Mouse (Mus musculus) embryo, embryonic 9.5 days (tissue): Measurements from ENCODE around the gene Zfp839.

Experiments
- DNase-seq: peaks from one replicate; pipeline ENCODE4 v3.0.0-alpha.2; 2017; ENCODE audit errors: extremely low spot score

Zfp839 gene

DNA sequence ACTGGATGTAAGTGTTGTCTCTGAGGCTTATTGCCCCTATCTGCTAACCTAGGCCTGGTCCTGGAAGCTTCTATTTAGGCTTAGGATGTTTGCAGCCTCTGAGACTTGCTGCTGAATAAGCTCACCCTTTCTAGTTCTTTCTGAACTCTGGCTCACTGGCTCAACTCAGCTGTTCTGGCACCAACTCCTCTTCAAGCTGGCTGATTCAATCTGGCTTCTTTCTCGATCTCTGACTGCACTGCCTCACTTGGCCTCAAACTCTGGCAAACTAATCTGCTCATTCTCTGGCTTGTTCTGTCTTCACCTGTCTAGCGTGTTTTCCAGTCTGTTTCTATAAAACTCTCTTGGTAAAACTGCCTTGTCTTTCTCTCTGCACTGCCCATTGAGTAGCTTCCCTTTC is 25.3 kb downstream of the Zfp839 start:
- DNase-seq = no peak

DNA sequence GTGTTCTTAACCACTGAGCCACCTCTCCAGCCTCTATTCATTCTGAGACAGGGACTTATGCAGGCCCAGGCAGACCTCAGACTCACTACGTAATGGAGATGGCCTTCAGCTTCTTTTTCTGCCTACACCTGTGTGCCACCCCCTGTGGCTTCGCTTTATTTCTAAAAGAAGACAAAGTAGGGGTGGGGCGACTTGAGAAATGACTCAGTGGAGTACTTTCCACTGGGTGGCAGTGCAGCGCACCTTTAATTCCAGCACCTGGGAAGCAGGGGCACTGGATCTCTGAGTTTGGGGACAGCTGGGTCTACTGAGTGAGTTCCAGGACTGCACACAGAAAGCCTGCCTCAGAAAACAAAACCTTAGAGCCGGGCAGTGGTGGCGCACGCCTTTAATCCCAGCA is 32.2 kb downstream of the Zfp839 start:
- DNase-seq = no peak

DNA sequence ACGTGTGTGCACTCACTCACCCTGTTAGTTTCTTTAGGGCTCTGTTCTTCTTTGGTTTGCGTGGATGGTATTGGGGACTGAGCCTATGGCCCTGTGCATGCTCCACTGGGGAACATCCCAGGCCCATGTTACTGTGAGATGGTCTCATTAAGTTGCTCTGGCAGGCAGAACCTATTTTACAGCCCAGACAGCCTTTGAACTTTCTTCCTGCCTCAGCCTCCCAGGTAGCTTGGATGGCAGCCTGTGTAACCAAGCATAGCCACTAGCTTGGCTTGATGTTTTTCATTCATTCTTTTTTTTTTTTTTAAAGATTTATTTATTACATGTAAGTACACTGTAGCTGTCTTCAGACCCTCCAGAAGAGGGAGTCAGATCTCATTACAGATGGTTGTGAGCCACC is 35.2 kb downstream of the Zfp839 start:
- DNase-seq = no peak

DNA sequence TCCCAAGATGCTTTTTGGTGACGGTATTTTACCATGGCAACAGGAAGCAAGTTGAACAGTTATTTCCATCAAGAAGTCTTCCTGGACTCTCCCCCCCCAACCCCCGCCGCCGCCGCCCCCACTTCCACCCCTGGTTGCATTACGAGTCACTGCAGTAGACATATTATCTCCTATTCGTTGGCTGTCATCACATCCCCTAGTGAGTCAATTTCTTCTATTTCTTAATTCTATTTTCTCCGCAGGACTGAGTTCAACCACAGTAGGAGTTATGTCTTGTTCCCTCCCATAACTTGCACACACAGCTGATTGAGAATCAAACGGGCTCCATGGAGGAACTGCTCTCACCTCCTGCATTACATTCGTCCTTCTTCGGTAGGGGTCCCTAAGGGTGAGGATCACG is 38.1 kb downstream of the Zfp839 start:
- DNase-seq = no peak

DNA sequence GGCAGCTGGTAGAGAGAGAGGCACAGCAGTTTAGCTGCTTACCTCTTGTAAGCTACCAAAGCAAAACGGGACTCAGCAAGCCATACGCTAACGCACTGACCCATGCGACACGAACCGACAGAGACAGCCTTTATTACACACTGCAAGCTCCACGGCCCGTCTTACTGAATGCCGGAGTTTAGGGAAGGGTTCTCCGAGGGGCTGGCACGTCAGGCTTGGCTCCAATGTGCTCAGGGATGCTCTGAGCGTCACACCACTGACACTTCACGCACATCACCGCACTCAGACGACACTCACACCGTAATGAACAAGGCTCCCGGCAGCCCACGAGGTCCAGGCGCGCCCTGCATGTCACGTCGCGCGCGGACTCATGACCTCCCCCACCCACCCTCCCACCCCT is 38.6 kb downstream of the Zfp839 start:
- no peak for DNase-seq

DNA sequence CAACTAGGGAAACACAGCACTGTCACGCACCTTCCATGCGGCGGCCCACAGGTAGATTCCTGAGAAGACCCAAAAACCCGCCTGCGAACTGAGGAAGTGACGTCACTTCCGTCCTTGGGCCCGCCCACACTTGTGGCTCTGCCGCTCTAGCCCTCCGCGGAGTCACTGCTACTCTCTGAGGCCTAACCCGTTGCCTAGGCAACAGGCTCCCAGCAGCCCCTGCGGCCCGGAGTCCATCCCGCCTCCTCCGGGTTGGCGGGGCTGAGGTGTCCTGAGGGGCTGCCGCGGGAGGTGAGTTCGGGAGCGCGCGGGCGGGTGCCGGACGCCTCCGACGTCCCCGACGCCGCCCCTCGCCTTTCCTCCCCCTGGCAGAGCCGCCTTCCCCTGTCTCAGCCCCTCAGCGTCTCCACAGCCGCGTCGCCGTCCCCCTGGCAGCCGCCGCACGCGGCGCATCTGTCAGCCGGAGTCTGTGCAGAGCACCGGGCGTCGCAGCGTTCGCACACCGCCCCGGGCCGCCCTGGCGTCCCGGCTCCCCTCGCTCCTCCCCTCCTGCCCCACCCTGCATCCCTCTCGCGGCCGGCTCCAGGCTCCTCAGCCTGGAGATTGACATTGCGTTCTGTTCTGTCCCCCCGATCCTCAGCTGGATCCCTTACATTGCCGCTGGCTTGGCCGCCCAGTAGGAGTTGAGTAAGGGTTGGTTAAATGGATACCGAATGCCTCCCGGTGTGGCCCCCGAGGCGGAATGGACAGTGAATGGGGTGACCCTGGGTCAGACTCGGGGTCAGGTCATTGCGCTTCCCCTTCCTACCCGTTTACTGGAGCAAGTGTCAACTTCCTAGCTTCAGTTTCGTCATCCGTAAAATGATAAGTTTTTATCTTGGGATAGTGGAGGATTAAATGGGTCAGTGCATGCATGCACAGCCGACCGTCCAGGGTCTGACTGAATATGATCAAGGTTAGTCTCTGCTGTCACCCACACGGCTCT is 39.3 kb downstream of the Zfp839 start, which contains the start of the genes Cinp and Tecpr2:
Cinp (minus strand) TSS at position 110 of the 985 bp plus-strand sequence.
Tecpr2 (plus strand) TSS at position 229 of the 985 bp plus-strand sequence.
- peak; percentile 95 for DNase-seq

DNA sequence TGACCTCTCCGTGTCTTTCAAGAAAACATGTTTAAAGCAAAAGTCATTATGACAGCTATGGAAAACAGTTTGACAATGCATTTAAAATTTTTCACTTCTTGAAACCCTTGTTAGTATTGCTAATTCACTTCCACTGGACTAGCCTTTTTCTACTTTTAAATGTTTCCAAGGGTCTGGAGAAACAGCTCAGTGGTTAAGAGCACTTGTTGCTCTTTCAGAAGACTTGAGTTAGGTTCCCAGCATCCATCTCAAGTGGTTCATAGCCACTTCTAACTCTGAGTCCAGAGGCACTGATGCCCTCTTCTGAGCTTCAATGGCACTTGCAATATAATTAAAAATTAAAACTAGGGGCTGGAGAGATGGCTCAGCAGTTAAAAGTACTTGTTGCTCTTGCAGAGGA is 41.8 kb downstream of the Zfp839 start:
- DNase-seq = no peak

DNA sequence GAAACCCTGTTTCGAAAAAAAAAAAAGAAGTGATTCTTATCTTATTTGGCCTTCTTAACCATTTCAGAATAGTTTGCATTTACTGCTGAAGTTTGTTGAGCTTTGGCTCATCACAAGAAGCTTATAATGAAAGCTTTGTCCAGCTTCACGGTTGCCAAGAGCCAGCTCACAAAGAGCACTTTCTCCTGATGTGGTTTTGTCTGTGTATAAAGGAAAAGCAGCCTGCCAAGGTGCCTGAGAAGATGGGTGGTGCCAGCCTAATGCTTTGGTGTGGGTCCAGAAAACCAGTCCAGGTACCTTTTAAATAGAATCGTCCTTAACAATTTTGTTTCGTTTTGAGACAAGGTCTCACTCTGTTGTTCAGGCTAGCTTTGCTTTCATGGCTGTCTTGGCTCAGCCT is 52.1 kb downstream of the Zfp839 start:
- DNase-seq = no peak

DNA sequence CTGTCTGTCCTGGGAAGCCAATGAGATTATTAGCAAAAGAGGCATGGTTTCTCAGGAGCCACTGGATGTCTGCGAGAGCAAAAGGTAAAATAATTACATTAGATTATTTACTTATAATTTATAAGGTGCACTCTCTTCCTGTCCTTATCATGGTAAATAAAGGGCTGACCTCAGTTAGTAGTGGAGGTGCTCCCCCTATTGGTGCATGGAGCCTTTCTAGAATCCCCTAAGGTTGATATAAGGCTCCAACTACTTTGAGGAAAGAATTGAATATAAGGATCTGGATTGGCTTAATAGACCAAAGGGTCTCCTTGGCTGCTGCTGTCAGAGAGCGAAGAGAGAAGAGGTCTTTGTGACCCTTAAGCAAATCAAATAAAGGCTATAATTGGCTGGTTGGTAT is 53.5 kb downstream of the Zfp839 start:
- no peak for DNase-seq

DNA sequence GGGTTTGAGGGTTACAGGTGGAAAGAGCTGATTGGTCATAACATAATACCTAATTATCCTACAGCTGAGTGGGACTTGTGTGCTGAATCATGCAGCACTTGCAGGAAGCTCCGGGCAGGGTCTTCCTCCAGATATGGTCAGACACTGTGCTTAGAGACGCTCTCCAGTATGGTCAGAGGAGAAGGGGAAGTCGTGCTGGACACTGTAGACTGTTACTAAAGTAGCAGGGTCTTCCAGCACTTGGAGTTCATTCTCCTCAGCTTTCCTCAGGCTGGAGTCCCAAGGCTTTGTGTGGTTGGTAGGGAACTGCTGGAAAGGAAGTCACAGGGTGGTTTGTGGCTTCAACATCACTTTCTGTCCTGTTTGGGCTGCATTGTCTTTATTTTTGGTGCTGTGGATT is 57.8 kb downstream of the Zfp839 start:
- no peak for DNase-seq

DNA sequence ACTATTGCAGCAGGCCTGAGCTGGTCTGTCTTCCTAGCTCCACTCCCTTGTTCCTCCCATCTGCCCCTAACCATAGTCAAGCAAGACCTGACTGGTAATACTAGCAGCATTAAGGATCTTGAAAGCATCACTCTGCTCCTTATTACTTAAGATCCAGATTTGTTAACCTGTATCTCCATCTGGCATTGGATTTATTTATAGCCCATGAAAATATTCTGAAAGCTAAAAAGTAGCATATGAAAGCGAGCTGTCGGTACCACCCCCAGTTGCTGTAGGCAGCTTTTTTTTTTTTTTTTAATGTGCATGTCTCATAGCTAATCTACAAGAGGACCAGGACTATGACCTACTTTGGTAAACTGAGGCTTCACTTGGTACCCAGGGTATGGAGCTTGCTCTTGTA is 59.9 kb downstream of the Zfp839 start:
- DNase-seq = no peak

DNA sequence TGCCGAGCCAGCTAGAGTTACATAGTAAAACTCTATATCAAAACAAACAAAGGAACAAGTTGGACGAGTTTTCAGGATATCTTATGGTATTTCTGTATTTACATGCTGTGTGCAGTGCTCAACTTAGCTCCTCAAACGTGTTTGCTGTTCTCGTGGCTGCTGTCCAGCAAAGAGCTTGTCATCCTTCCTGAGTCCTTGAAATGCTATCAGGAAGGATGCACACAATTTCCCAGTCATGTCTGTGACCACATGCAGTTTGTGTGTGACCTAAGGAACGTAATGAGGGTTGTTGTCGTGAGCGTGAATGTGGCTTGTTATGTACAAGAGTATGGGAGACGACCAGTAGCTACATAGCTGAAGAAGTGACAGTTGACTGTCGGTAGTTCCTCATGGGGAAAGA is 65.7 kb downstream of the Zfp839 start:
- no peak for DNase-seq
